Mouse (Mus musculus): ENCODE results near the gene Synj2.

DNA sequence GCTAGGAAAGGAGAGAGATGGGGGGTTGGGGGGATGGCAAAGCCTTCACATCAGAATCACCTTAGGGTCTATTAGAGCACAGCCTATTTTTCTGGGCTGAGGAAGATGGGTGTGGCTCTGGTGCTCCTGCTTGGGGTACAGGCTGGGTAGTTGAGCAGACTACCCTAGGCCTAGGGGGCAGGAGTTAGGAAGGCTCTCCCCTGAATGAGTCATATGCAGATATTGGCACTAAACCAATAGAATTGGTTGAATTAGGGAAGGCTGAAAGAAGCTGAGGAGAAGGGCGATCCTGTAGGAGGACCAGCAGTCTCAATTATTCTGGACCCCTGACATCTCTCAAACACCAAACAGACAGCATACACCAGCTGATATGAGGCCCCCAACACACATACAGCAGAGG is 44.2 kb downstream of the Synj2 start:
- TF ChIP-seq CTCF (IDR thresholded peaks at IDR 0.05; ENCODE audit: borderline replicate concordance, extremely low read depth, insufficient read depth, insufficient read length): no peak
- TF ChIP-seq POLR2A (IDR thresholded peaks at IDR 0.05; ENCODE audit: borderline replicate concordance, extremely low read depth, insufficient read depth, insufficient read length, poor library complexity, severe bottlenecking): no peak

Measured in brain, embryonic 14.5 days (tissue).